Mouse (Mus musculus) limb, embryonic 13.5 days (tissue): ENCODE measurements around the gene Spam1. TPM values are rescaled to one million over a fixed set of nuclear protein-coding genes. Genes with fewer than 3 reads are reported as not detected.
A peak's percentile ranks its signal among the peaks of the same experiment; 100 is the strongest.

Experiments
- ATAC-seq: fragments of 200-750 bp; cut with Nextera tagmentation; 2 replicates; pipeline ENCODE4 v1.8.0; 2017; ENCODE audit warnings: low read depth, moderate number of reproducible peaks, moderate TSS enrichment; ENCODE audit not compliant: low FRiP score
- H3K27ac ChIP-seq: fragments of 300-500 bp; sonication (generic); 2 replicates; pipeline ENCODE4 v1.5.1; 2015; ENCODE audit warnings: inconsistent platforms, mild to moderate bottlenecking, moderate library complexity
- H3K27me3 ChIP-seq: fragments of 300-500 bp; sonication (generic); 2 replicates; pipeline ENCODE4 v1.6.1; 2015; ENCODE audit warnings: mild to moderate bottlenecking, inconsistent platforms
- H3K36me3 ChIP-seq: fragments of 300-500 bp; sonication (generic); 2 replicates; pipeline ENCODE4 v1.6.1; 2015; ENCODE audit warnings: inconsistent platforms, mild to moderate bottlenecking, moderate library complexity
- H3K4me1 ChIP-seq: fragments of 300-500 bp; sonication (generic); 2 replicates; pipeline ENCODE4 v1.6.1; 2015; ENCODE audit warnings: inconsistent platforms
- H3K4me2 ChIP-seq: fragments of 300-500 bp; sonication (generic); replicated peaks from 2 replicates; pipeline ENCODE4 v1.6.1; 2015; ENCODE audit warnings: inconsistent platforms, mild to moderate bottlenecking, moderate library complexity
- H3K4me3 ChIP-seq: fragments of 300-500 bp; sonication (generic); 2 replicates; pipeline ENCODE4 v1.5.1; 2015; ENCODE audit warnings: moderate library complexity, mild to moderate bottlenecking, inconsistent platforms
- H3K9ac ChIP-seq: fragments of 300-500 bp; sonication (generic); 2 replicates; pipeline ENCODE4 v1.6.1; 2015; ENCODE audit warnings: mild to moderate bottlenecking, inconsistent platforms
- H3K9me3 ChIP-seq: fragments of 300-500 bp; sonication (generic); 2 replicates; pipeline ENCODE4 v1.6.1; 2016; ENCODE audit warnings: inconsistent platforms
- WGBS: fragments of 180-500 bp; shearing (Covaris S2); methylation state at CpG from one replicate; pipeline ENCODE4 v1.1.7; 2015; 5-methylcytosine and 5-hydroxymethylcytosine counted together
- polyA plus RNA-seq: library from polyadenylated mRNA; unstranded; fragments of >200 nt; fragmentation: Nextera tagmentation; extraction: Ambion mirVana; gene quantifications from 2 replicates; pipeline ENCODE4 v1.2.1, GENCODE M21; 2015

The Spam1 gene
- not detected in 2 replicates for polyA plus RNA-seq

- Histone ChIP-seq H3K9me3 (no peaks in the 10 kb centered on the region), H3K9ac (no peak within 1 kb of the TSS), H3K27me3 (no peaks in the 10 kb centered on the region), H3K4me2 (no peak within 1 kb of the TSS), H3K36me3 (no peaks in the 10 kb centered on the region), H3K4me1 (no peaks in the 10 kb centered on the region), H3K4me3 (no peak within 1 kb of the TSS), H3K27ac (no peak within 1 kb of the TSS)
- ATAC-seq: no peak
Observed at GRCm38 (mm10) chr6:24790888-24791287, at the start of gene Spam1. Gene Spam1 (plus strand): TSS chr6:24791188.

GRCm38 (mm10) chr6:24748029-24748428, 43.0 kb upstream of the Spam1 start, which contains the start of gene Hyal4:
Gene Hyal4 (plus strand): TSS chr6:24748329.
- no peak for ATAC-seq
- WGBS: 82% methylated on average over 4 of the region's 4 CpGs
- H3K9ac ChIP-seq: no peak within 1 kb of the TSS
- no peaks in the 10 kb centered on the region for H3K4me1 ChIP-seq
- no peak within 1 kb of the TSS for H3K4me2 ChIP-seq
- no peaks in the 10 kb centered on the region for H3K9me3 ChIP-seq
- no peaks in the 10 kb centered on the region for H3K27me3 ChIP-seq
- no peak within 1 kb of the TSS for H3K4me3 ChIP-seq
- H3K36me3 ChIP-seq: no peaks in the 10 kb centered on the region
- no peak within 1 kb of the TSS for H3K27ac ChIP-seq

GRCm38 (mm10) chr6:24759281-24759680, 31.7 kb upstream of the Spam1 start:
- peak; percentile 71; the same call in 1 of the 2 replicates for ATAC-seq
- Histone ChIP-seq H3K4me3 (no peak overlapping the region), H3K27me3 (no peaks in the 10 kb centered on the region), H3K27ac (no peak overlapping the region), H3K9me3 (0 out of 2 replicates have a peak, but pooled peaks cover 4% of the 10 kb centered on the region), H3K4me2 (no peak overlapping the region), H3K4me1 (no peaks in the 10 kb centered on the region), H3K9ac (no peak overlapping the region), H3K36me3 (no peaks in the 10 kb centered on the region)
- 47% methylated on average over 3 of the region's 3 CpGs for WGBS

GRCm38 (mm10) chr6:24766261-24766660, 24.7 kb upstream of the Spam1 start:
- Histone ChIP-seq H3K4me2 (no peak overlapping the region), H3K36me3 (no peaks in the 10 kb centered on the region), H3K27me3 (no peaks in the 10 kb centered on the region), H3K9me3 (no peaks in the 10 kb centered on the region), H3K9ac (no peak overlapping the region), H3K4me1 (no peaks in the 10 kb centered on the region), H3K27ac (no peak overlapping the region), H3K4me3 (no peak overlapping the region)
- 87% methylated on average over 2 of the region's 2 CpGs for WGBS
- no peak for ATAC-seq

- no peaks in the 10 kb centered on the region for H3K36me3 ChIP-seq
- H3K9me3 ChIP-seq: no peaks in the 10 kb centered on the region
- H3K9ac ChIP-seq: no peak overlapping the region
- no peaks in the 10 kb centered on the region for H3K4me1 ChIP-seq
- no peak overlapping the region for H3K4me3 ChIP-seq
- no peaks in the 10 kb centered on the region for H3K27me3 ChIP-seq
- no peak for ATAC-seq
- WGBS: 54% methylated on average over 2 of the region's 2 CpGs
- no peak overlapping the region for H3K4me2 ChIP-seq
- no peak overlapping the region for H3K27ac ChIP-seq
Observed at GRCm38 (mm10) chr6:24779182-24779581, 11.8 kb upstream of the Spam1 start.

GRCm38 (mm10) chr6:24822070-24822469, 31.1 kb downstream of the Spam1 start:
- H3K27ac ChIP-seq: no peak overlapping the region
- no peak overlapping the region for H3K4me2 ChIP-seq
- no peaks in the 10 kb centered on the region for H3K9me3 ChIP-seq
- WGBS: 55% methylated on average over 2 of the region's 2 CpGs
- H3K4me1 ChIP-seq: no peaks in the 10 kb centered on the region
- no peaks in the 10 kb centered on the region for H3K27me3 ChIP-seq
- H3K36me3 ChIP-seq: no peaks in the 10 kb centered on the region
- H3K4me3 ChIP-seq: no peak overlapping the region
- no peak for ATAC-seq
- H3K9ac ChIP-seq: no peak overlapping the region

Other genes with a start within 250 kb of the Spam1 start
- gene Lmod2, start 193.4 kb upstream of the Spam1 start, polyA plus RNA-seq: 0.74 and 1.0 TPM in 2 replicates
- 71.1 and 78.2 TPM in 2 replicates for gene Wasl, start 126.2 kb upstream of the Spam1 start, polyA plus RNA-seq
- gene Hyal6, start 57.9 kb upstream of the Spam1 start, polyA plus RNA-seq: not detected in 2 replicates
- gene Hyal4, start 42.9 kb upstream of the Spam1 start, polyA plus RNA-seq: not detected in 2 replicates
- not detected in 2 replicates for gene Hyal5, start 66.8 kb downstream of the Spam1 start, polyA plus RNA-seq
- 0.41 and 0.43 TPM in 2 replicates for gene Tmem229a, start 165.1 kb downstream of the Spam1 start, polyA plus RNA-seq